Mouse (Mus musculus) CH12.LX (cell line): ENCODE results near the gene Ins2. TPM values are rescaled to one million over a fixed set of nuclear protein-coding genes. Genes with fewer than 3 reads are reported as not detected.

Source experiments
- DNase-seq: peaks from one replicate; pipeline ENCODE4 v3.0.0-alpha.2; 2013; ENCODE audit errors: extremely low read depth
- H3K27ac ChIP-seq: 2 replicates; pipeline ENCODE4 v1.5.1; 2012; ENCODE audit warnings: low read depth, mild to moderate bottlenecking, control low read depth, moderate library complexity; ENCODE audit not compliant: insufficient read depth
- H3K27me3 ChIP-seq: replicated peaks from 2 replicates; pipeline ENCODE3; 2012; ENCODE audit warnings: inconsistent platforms
- H3K36me3 ChIP-seq, 2 experiments: replicated peaks in 1 of 2; 2 replicates each; pipeline versions ENCODE3 to v1.6.1; 2012; ENCODE audit warnings: inconsistent platforms in 1 of 2, low read length in 1 of 2, mild to moderate bottlenecking in 1 of 2, mixed read lengths in 1 of 2, moderate library complexity in 1 of 2; ENCODE audit not compliant: control insufficient read depth in 1 of 2, insufficient read depth in 1 of 2
- H3K4me1 ChIP-seq, 2 experiments: 2 replicates each; pipeline ENCODE4 v1.6.1; 2012; ENCODE audit warnings: inconsistent platforms in 1 of 2, moderate library complexity in 1 of 2; ENCODE audit not compliant: insufficient read depth in 2 of 2, control insufficient read depth in 1 of 2
- H3K4me2 ChIP-seq: 2 replicates; pipeline ENCODE4 v1.6.1; 2012; ENCODE audit warnings: low read depth, mild to moderate bottlenecking, control low read depth; ENCODE audit not compliant: poor library complexity, insufficient read depth, severe bottlenecking
- H3K4me3 ChIP-seq, 3 experiments: fragments of 150-350 bp in 1 of 3; sonication (generic) in 1 of 3; replicated peaks in 1 of 3; 2 replicates each; pipeline versions ENCODE3 to v1.5.1; 2011 to 2012; ENCODE audit warnings: low read depth in 2 of 3, low read length in 2 of 3, mild to moderate bottlenecking in 2 of 3, moderate library complexity in 2 of 3, control low read depth in 1 of 3, improper control_type of control experiment in 1 of 3, inconsistent platforms in 1 of 3, mixed read lengths in 1 of 3; ENCODE audit not compliant: poor library complexity in 1 of 3
- H3K79me2 ChIP-seq: replicated peaks from 2 replicates; pipeline ENCODE4 v1.6.1; 2012; ENCODE audit warnings: mild to moderate bottlenecking, moderate library complexity; ENCODE audit not compliant: control insufficient read depth, poor library complexity, insufficient read depth, severe bottlenecking; ENCODE audit errors: extremely low read depth
- H3K9ac ChIP-seq: 2 replicates; pipeline ENCODE4 v1.6.1; 2012; ENCODE audit warnings: low read depth, mild to moderate bottlenecking, control low read depth, moderate library complexity; ENCODE audit not compliant: insufficient read depth
- H3K9me3 ChIP-seq: replicated peaks from 2 replicates; pipeline ENCODE3; 2012; ENCODE audit warnings: low read length, inconsistent platforms, mixed read lengths
- EP300 ChIP-seq: IDR thresholded peaks from 2 replicates; pipeline ENCODE4 v1.6.1; 2011; ENCODE audit warnings: low read length, improper control_type of control experiment
- JUND ChIP-seq: conservative IDR thresholded peaks from 2 replicates; pipeline ENCODE4 v1.6.1; 2011; ENCODE audit warnings: low read depth, low read length, improper control_type of control experiment
- MYC ChIP-seq: IDR thresholded peaks from 2 replicates; pipeline ENCODE4 v1.6.1; 2011; ENCODE audit warnings: low read depth, mild to moderate bottlenecking, improper control_type of control experiment, low read length
- PAX5 ChIP-seq: IDR thresholded peaks from 2 replicates; pipeline ENCODE4 v1.6.1; 2012; ENCODE audit warnings: low read length, inconsistent platforms, mixed read lengths
- POLR2AphosphoS2 ChIP-seq: IDR thresholded peaks from 2 replicates; pipeline ENCODE4 v1.6.1; 2011; ENCODE audit warnings: low read depth, low read length, improper control_type of control experiment
- SIN3A ChIP-seq: IDR thresholded peaks from 2 replicates; pipeline ENCODE4 v1.6.1; 2012; ENCODE audit warnings: low read length, improper control_type of control experiment, inconsistent platforms
- UBTF ChIP-seq: IDR thresholded peaks from 2 replicates; pipeline ENCODE4 v1.6.1; 2012; ENCODE audit warnings: low read depth, mild to moderate bottlenecking, inconsistent platforms, low read length, improper control_type of control experiment, moderate library complexity
- ZC3H11A ChIP-seq: IDR thresholded peaks from 2 replicates; pipeline ENCODE4 v1.6.1; 2012; ENCODE audit warnings: low read depth, mild to moderate bottlenecking, inconsistent platforms, low read length, improper control_type of control experiment
- dilution Hi-C: fragments of 300-500 bp; cut with MboI; formaldehyde crosslinking; loops from 2 replicates; pipeline ENCODE4 v1.14.3; 2020; ENCODE audit warnings: low sequenced_read_pairs; ENCODE audit not compliant: extremely low pct_unique_long_range_greater_than_20kb, extremely low pct_ligation_motif_present
- in situ Hi-C: fragments of 300-500 bp; cut with MboI; formaldehyde crosslinking; loops from 3 replicates; pipeline ENCODE4 v1.14.3; 2019; ENCODE audit warnings: low sequenced_read_pairs, low pct_ligation_motif_present, low pct_unique_long_range_greater_than_20kb, mixed read lengths
- polyA plus RNA-seq: library from polyadenylated mRNA; unstranded; fragments of >175 nt; gene quantifications from 2 replicates; pipeline ENCODE4 v1.2.1, GENCODE M21; 2012; ENCODE audit warnings: low read depth; ENCODE audit not compliant: insufficient read length
- total RNA-seq, 2 experiments: library from RNA; depleted of rRNA; stranded (reverse); fragments of 300-350 nt in 1 of 2; fragments of >200 nt in 1 of 2; gene quantifications; 2 replicates each; pipeline ENCODE4 v1.2.3; 2012 to 2014

The Ins2 gene
- total and polyA plus RNA-seq, 3 experiments: not detected

GRCm38 (mm10) chr7:142629806-142630205 lies 113.4 kb downstream of the Ins2 start:
- dilution Hi-C loops: no loop called here
- Histone ChIP-seq H3K27me3 (peaks cover 97% of the 10 kb centered on the region), H3K36me3 (no peaks in the 10 kb centered on the region), H3K4me1 (no peaks in the 10 kb centered on the region), H3K79me2 (no peaks in the 10 kb centered on the region), H3K9ac (no peak overlapping the region), H3K4me3 (no peak overlapping the region), H3K9me3 (no peaks in the 10 kb centered on the region), H3K4me2 (no peak overlapping the region), H3K27ac (no peak overlapping the region)
- no peak for DNase-seq
- in situ Hi-C loops: no loop called here
- TF ChIP-seq SIN3A: no peak
- no peak for TF ChIP-seq PAX5
- no peak for TF ChIP-seq UBTF
- TF ChIP-seq JUND: no peak
- TF ChIP-seq EP300: no peak
- no peak for TF ChIP-seq MYC
- TF ChIP-seq ZC3H11A: no peak
- TF ChIP-seq POLR2AphosphoS2: no peak

Other genes starting within 250 kb of the Ins2 start
- 1.5 and 3.1 TPM in 2 replicates for gene Tnnt3, start 244.5 kb downstream of the Ins2 start, total RNA-seq (2012; rRNA removed)
- 3.3 and 4.1 TPM in 2 replicates for gene Tnnt3, start 244.5 kb downstream of the Ins2 start, total RNA-seq (2014; rRNA removed)
- gene Tnnt3, start 244.5 kb downstream of the Ins2 start, polyA plus RNA-seq: 13.3 and 16.9 TPM in 2 replicates
- 58.9 and 71.2 TPM in 2 replicates for gene Mrpl23, start 210.7 kb downstream of the Ins2 start, total RNA-seq (2012; rRNA removed)
- 60.7 and 70.8 TPM in 2 replicates for gene Mrpl23, start 210.7 kb downstream of the Ins2 start, total RNA-seq (2014; rRNA removed)
- 7.5 and 8.3 TPM in 2 replicates for gene Mrpl23, start 210.7 kb downstream of the Ins2 start, polyA plus RNA-seq
- not detected in 2 replicates for gene Igf2, start 76.6 kb downstream of the Ins2 start, total RNA-seq (2012; rRNA removed)
- not detected in 2 replicates for gene Igf2, start 76.6 kb downstream of the Ins2 start, total RNA-seq (2014; rRNA removed)
- 0.44 TPM in 1 of 2 replicates, not detected in the other for gene Igf2, start 76.6 kb downstream of the Ins2 start, polyA plus RNA-seq
- gene Gm49394, start 73.4 kb downstream of the Ins2 start, total RNA-seq (2012; rRNA removed): not detected in 2 replicates
- gene Gm49394, start 73.4 kb downstream of the Ins2 start, total RNA-seq (2014; rRNA removed): not detected in 2 replicates
- gene Gm49394, start 73.4 kb downstream of the Ins2 start, polyA plus RNA-seq: not detected in 2 replicates
- not detected in 2 replicates for gene Th, start 187.7 kb upstream of the Ins2 start, total RNA-seq (2012; rRNA removed)
- not detected in 2 replicates for gene Th, start 187.7 kb upstream of the Ins2 start, total RNA-seq (2014; rRNA removed)
- not detected in 2 replicates for gene Th, start 187.7 kb upstream of the Ins2 start, polyA plus RNA-seq
- gene Ascl2, start 225.9 kb upstream of the Ins2 start, total RNA-seq (2012; rRNA removed): not detected in 2 replicates
- gene Ascl2, start 225.9 kb upstream of the Ins2 start, total RNA-seq (2014; rRNA removed): not detected in 2 replicates
- gene Ascl2, start 225.9 kb upstream of the Ins2 start, polyA plus RNA-seq: not detected in 2 replicates